14 mouse cellular contexts compared by ENCODE assay signal in the genomic region with DNA sequence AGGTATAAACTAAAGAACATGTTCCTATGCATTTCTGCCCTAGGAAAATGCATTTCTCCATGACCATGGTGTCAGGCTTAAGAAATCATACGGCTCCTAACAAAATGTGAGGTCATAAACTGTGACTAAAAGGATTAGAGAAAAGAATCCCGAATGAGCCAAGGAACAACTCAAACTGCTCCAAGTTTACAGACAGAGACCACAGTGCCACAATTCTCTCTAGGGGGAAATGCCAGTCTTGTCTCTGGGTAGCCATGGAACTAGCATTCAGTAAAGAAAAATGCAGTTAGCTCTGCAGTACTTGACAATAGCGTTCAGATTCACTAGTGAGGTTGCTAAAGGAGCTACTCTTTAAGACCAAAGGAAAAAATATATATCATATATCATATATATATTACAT. TPM values are rescaled to one million over a fixed set of nuclear protein-coding genes. Genes with fewer than 3 reads are reported as not detected.
"Had no signal": no experiment of that assay in that cellular context is flagged by ENCODE, and none has a peak within 500 bp of the region (broad histone marks: within the 10 kb centered on the region; RNA-seq: fewer than 3 reads in every experiment).

No protein-coding gene starts in this region.

- ATAC-seq: intestine, embryonic 16.5 days; liver, postnatal 0 days had no signal

- H3K27ac ChIP-seq: kidney, embryonic 15.5 days; limb, embryonic 12.5 days; liver, embryonic 13.5 days; stomach, embryonic 15.5 days had no signal

- H3K4me3 ChIP-seq: kidney, embryonic 15.5 days; limb, embryonic 12.5 days; liver, embryonic 13.5 days; stomach, embryonic 15.5 days had no signal

- H3K9ac ChIP-seq: kidney, embryonic 15.5 days; limb, embryonic 12.5 days; liver, embryonic 13.5 days; liver, postnatal 0 days; stomach, embryonic 15.5 days had no signal

- DNase-seq: kidney, adult 2 months; kidney, postnatal 25 days; layer of hippocampus, adult 9-11 months; liver; liver, embryonic 13.5 days; liver, postnatal 0 days; right cerebral cortex, postnatal 14 days; thymus, adult 2 months; thymus, postnatal 25 days had no signal

- H3K4me2 ChIP-seq: kidney, embryonic 15.5 days; limb, embryonic 12.5 days; liver, embryonic 13.5 days; stomach, embryonic 15.5 days had no signal

- H3K27me3 ChIP-seq: kidney, embryonic 15.5 days; limb, embryonic 12.5 days; liver, embryonic 13.5 days; stomach, embryonic 15.5 days had no signal

- H3K9me3 ChIP-seq: kidney, embryonic 15.5 days; limb, embryonic 12.5 days; liver, embryonic 13.5 days; stomach, embryonic 15.5 days had no signal

RNA-seq across cellular contexts. Expression of a gene that starts 55.4 kb away (rescaled TPM):
- total RNA-seq: megakaryocyte-erythroid progenitor cell, adult 5-6 weeks had no signal
